Mouse (Mus musculus): ENCODE results near the gene Pask. TPM values are rescaled to one million over a fixed set of nuclear protein-coding genes. Genes with fewer than 3 reads are reported as not detected.
A peak's percentile ranks its signal among the peaks of the same experiment; 100 is the strongest.

Pask gene
- polyA plus RNA-seq, 1 experiment from 2014 or later, result 2.2 TPM

GRCm38 (mm10) chr1:93292006-93292405 is 51.3 kb downstream of the Pask start:
- TF ChIP-seq EP300 (optimal IDR thresholded peaks at IDR 0.05), result no peak
- no peak for TF ChIP-seq CTCF (IDR thresholded peaks at IDR 0.05; ENCODE audit: low read depth)
- Histone ChIP-seq H3K4me1 (replicated peaks; ENCODE audit: control insufficient read depth, insufficient read depth) (no peaks in the 10 kb centered on the region), H3K27ac (replicated peaks) (no peak overlapping the region), H3K27me3 (ENCODE audit: control insufficient read depth, insufficient read depth, low read length) (no peaks in the 10 kb centered on the region), H3K36me3 (ENCODE audit: control insufficient read depth, insufficient read depth, low read length) (peaks cover 3% of the 10 kb centered on the region; the same call in 1 of the 2 replicates), H3K9ac (ENCODE audit: low read length) (no peak overlapping the region), H3K4me2 (replicated peaks; ENCODE audit: low read depth) (no peak overlapping the region), H3K4me3 (ENCODE audit: low read depth, low read length) (no peak overlapping the region), H3K9me3 (ENCODE audit: control insufficient read depth, low read length) (no peaks in the 10 kb centered on the region)
- WGBS, result 70% methylated on average over 8 of the region's 8 CpGs
- DNase-seq (ENCODE audit: low spot score) (no peak), ATAC-seq (ENCODE audit: low FRiP score, low TSS enrichment) (no peak)

DNA sequence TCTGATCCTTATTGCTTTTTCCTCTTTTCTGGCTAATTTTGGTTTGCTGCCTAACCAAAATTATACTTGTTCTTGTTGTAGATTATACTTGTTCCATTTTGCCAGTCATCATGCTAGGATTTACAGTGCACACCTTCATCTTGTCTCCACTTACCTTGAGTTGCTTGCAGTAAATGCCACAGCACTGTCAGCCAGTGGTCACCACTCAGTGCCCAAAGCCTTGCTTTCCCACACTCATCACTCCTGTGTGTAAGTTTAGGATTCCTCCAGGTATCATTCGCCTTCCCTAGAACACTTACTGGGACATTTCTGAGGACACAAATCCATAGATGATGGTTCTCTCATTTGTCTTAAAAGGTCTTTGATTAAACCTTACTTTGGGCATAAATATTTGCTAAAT is 51.7 kb downstream of the Pask start:
- Histone ChIP-seq H3K4me2 (replicated peaks; ENCODE audit: low read depth) (no peak overlapping the region), H3K27me3 (ENCODE audit: control insufficient read depth, insufficient read depth, low read length) (no peaks in the 10 kb centered on the region), H3K27ac (replicated peaks) (no peak overlapping the region), H3K9me3 (ENCODE audit: control insufficient read depth, low read length) (no peaks in the 10 kb centered on the region), H3K36me3 (ENCODE audit: control insufficient read depth, insufficient read depth, low read length) (peaks cover 3% of the 10 kb centered on the region; the same call in 1 of the 2 replicates), H3K9ac (ENCODE audit: low read length) (no peak overlapping the region), H3K4me3 (ENCODE audit: low read depth, low read length) (no peak overlapping the region), H3K4me1 (replicated peaks; ENCODE audit: control insufficient read depth, insufficient read depth) (no peaks in the 10 kb centered on the region)
- 91% methylated on average over 1 of the region's 1 CpGs for WGBS
- ATAC-seq (ENCODE audit: low FRiP score, low TSS enrichment) (no peak), DNase-seq (ENCODE audit: low spot score) (no peak)
- TF ChIP-seq CTCF (IDR thresholded peaks at IDR 0.05; ENCODE audit: low read depth) (no peak), EP300 (optimal IDR thresholded peaks at IDR 0.05) (no peak)

- no peak for ATAC-seq (ENCODE audit: low FRiP score, low TSS enrichment)
- Histone ChIP-seq H3K4me3 (ENCODE audit: low read depth, low read length) (no peak overlapping the region), H3K9ac (ENCODE audit: low read length) (no peak overlapping the region), H3K27ac (replicated peaks) (no peak overlapping the region), H3K27me3 (ENCODE audit: control insufficient read depth, insufficient read depth, low read length) (no peaks in the 10 kb centered on the region), H3K4me1 (replicated peaks; ENCODE audit: control insufficient read depth, insufficient read depth) (no peaks in the 10 kb centered on the region), H3K9me3 (ENCODE audit: control insufficient read depth, low read length) (no peaks in the 10 kb centered on the region), H3K4me2 (replicated peaks; ENCODE audit: low read depth) (no peak overlapping the region), H3K36me3 (ENCODE audit: control insufficient read depth, insufficient read depth, low read length) (peaks cover 3% of the 10 kb centered on the region; the same call in 1 of the 2 replicates)
- no peak for DNase-seq (ENCODE audit: low spot score)
- WGBS, result 84% methylated on average over 4 of the region's 4 CpGs
- TF ChIP-seq CTCF (IDR thresholded peaks at IDR 0.05; ENCODE audit: low read depth) (no peak), EP300 (optimal IDR thresholded peaks at IDR 0.05) (no peak)
Measured at GRCm38 (mm10) chr1:93290956-93291355, 52.3 kb downstream of the Pask start.

DNA sequence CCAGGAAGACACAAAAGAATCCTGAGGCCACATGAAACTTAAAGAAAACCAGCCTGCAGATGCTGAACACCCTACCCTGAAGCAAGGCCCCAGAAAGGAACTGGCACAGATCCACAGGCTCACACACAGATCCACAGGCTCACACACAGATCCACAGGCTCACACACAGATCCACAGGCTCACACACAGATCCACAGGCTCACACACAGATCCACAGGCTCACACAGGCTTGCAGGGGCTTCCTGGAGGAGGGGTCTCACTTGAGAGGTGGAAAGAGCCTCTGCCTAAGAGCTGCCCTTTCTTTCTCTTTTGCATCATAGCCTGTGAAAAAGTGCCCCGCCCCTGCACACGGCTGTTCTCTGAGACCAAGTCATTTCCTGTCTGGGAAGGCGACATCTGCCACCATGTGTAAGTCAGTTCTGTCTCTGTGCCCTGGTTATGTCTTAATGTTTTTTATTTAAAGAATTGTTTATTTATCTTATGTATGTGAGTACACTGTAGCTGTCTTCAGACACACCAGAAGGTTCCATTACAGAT is 53.5 kb downstream of the Pask start:
- DNase-seq (ENCODE audit: low spot score) (no peak), ATAC-seq (ENCODE audit: low FRiP score, low TSS enrichment) (no peak)
- H3K27me3 ChIP-seq (ENCODE audit: control insufficient read depth, insufficient read depth, low read length), result no peaks in the 10 kb centered on the region
- no peak overlapping the region for H3K4me2 ChIP-seq (replicated peaks; ENCODE audit: low read depth)
- no peaks in the 10 kb centered on the region for H3K4me1 ChIP-seq (replicated peaks; ENCODE audit: control insufficient read depth, insufficient read depth)
- H3K27ac ChIP-seq (replicated peaks), result no peak overlapping the region
- TF ChIP-seq CTCF (IDR thresholded peaks at IDR 0.05; ENCODE audit: low read depth), result no peak
- no peak for TF ChIP-seq EP300 (optimal IDR thresholded peaks at IDR 0.05)
- H3K4me3 ChIP-seq (ENCODE audit: low read depth, low read length), result no peak overlapping the region
- H3K9ac ChIP-seq (ENCODE audit: low read length), result no peak overlapping the region
- no peaks in the 10 kb centered on the region for H3K36me3 ChIP-seq (ENCODE audit: control insufficient read depth, insufficient read depth, low read length)
- 44% methylated on average over 3 of the region's 3 CpGs for WGBS
- no peaks in the 10 kb centered on the region for H3K9me3 ChIP-seq (ENCODE audit: control insufficient read depth, low read length)

DNA sequence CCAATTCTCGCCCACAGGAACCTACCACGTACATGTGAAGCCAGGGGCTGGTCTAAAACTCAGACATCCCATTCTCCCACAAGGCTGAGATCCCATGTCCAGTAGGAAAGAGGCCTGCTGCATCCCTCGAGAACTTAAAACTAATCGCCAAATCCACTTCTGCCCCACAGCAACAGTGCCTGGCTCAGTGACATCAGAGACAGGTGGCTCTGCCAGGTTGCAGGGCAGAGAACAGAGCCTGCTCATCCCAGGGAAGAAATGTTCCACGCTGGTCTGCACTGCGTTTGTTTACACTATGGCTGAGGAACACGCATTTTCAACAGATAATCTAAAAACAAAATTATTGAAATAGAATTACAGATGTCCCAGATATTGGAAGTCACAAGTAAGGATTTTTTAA is 66.2 kb downstream of the Pask start:
- Histone ChIP-seq H3K9ac (ENCODE audit: low read length) (no peak overlapping the region), H3K4me3 (ENCODE audit: low read depth, low read length) (no peak overlapping the region), H3K36me3 (ENCODE audit: control insufficient read depth, insufficient read depth, low read length) (no peaks in the 10 kb centered on the region), H3K9me3 (ENCODE audit: control insufficient read depth, low read length) (no peaks in the 10 kb centered on the region), H3K27me3 (ENCODE audit: control insufficient read depth, insufficient read depth, low read length) (no peaks in the 10 kb centered on the region), H3K4me1 (replicated peaks; ENCODE audit: control insufficient read depth, insufficient read depth) (no peaks in the 10 kb centered on the region), H3K27ac (replicated peaks) (no peak overlapping the region), H3K4me2 (replicated peaks; ENCODE audit: low read depth) (no peak overlapping the region)
- TF ChIP-seq CTCF (IDR thresholded peaks at IDR 0.05; ENCODE audit: low read depth), result no peak
- no peak for TF ChIP-seq EP300 (optimal IDR thresholded peaks at IDR 0.05)
- DNase-seq (ENCODE audit: low spot score) (no peak), ATAC-seq (ENCODE audit: low FRiP score, low TSS enrichment) (no peak)
- 65% methylated on average over 7 of the region's 7 CpGs for WGBS

DNA sequence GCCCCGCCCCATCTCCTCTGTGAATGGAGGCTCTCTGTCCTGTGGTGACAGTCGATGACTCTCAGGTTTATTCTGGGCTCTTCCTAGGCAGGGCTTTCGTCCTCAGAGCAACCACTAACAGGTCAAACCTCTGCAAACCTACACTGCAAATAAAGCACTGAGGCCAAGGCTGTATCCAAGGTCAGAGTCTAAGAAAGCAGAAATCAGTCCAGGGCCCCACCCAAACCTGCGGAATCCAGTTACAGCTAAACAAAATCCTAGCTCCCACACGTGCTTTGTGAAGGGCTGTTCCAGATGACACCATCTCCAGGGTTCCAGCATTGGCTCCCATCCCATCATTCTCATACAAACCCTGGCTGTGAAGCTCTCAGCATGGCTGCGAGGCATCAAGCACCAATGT is 67.7 kb downstream of the Pask start:
- Histone ChIP-seq H3K4me2 (replicated peaks; ENCODE audit: low read depth) (no peak overlapping the region), H3K4me3 (ENCODE audit: low read depth, low read length) (no peak overlapping the region), H3K4me1 (replicated peaks; ENCODE audit: control insufficient read depth, insufficient read depth) (no peaks in the 10 kb centered on the region), H3K9me3 (ENCODE audit: control insufficient read depth, low read length) (no peaks in the 10 kb centered on the region), H3K36me3 (ENCODE audit: control insufficient read depth, insufficient read depth, low read length) (no peaks in the 10 kb centered on the region), H3K9ac (ENCODE audit: low read length) (no peak overlapping the region), H3K27ac (replicated peaks) (no peak overlapping the region), H3K27me3 (ENCODE audit: control insufficient read depth, insufficient read depth, low read length) (no peaks in the 10 kb centered on the region)
- 0 out of 2 replicates have a peak, but pooled peaks have one; percentile 34 for ATAC-seq (ENCODE audit: low FRiP score, low TSS enrichment)
- 56% methylated on average over 6 of the region's 6 CpGs for WGBS
- no peak for DNase-seq (ENCODE audit: low spot score)
- no peak for TF ChIP-seq CTCF (IDR thresholded peaks at IDR 0.05; ENCODE audit: low read depth)
- no peak for TF ChIP-seq EP300 (optimal IDR thresholded peaks at IDR 0.05)
